Mouse (Mus musculus) cerebellum, adult 2 months (tissue): Measurements from ENCODE around the gene Lrrc20.

ENCODE experiments used
- CTCF ChIP-seq: fragments of 200-500 bp; IDR thresholded peaks from 2 replicates; pipeline ENCODE4 v1.5.1; 2011; ENCODE audit warnings: low read depth, mild to moderate bottlenecking, control low read depth, low read length, moderate library complexity, borderline replicate concordance; ENCODE audit not compliant: insufficient read depth
- POLR2A ChIP-seq: fragments of 200-500 bp; IDR thresholded peaks from 2 replicates; pipeline ENCODE4 v1.6.1; 2011; ENCODE audit warnings: low read length, control low read depth, borderline replicate concordance; ENCODE audit not compliant: insufficient read depth

- TF ChIP-seq CTCF (no peak), POLR2A (no peak)
Observed at GRCm38 (mm10) chr10:61465009-61465408, 10.6 kb upstream of the Lrrc20 start.
